Mouse (Mus musculus) C2C12 (cell line): Measurements from ENCODE around the gene Fam13c.
"Not testable (repeated sequence)": the region's sequence is repeated elsewhere in the genome, so short reads cannot be mapped to it uniquely, and the experiment has no call there.

Experiments used
- CTCF ChIP-seq: IDR thresholded peaks from one replicate; pipeline ENCODE4 v1.5.1; 2011; ENCODE audit not compliant: control insufficient read depth, insufficient read depth, insufficient read length
- MAX ChIP-seq: IDR thresholded peaks from one replicate; pipeline ENCODE4 v1.6.1; 2011; ENCODE audit warnings: mild to moderate bottlenecking, control low read depth
- MYOD1 ChIP-seq: IDR thresholded peaks from one replicate; pipeline ENCODE4 v1.6.1; 2011; ENCODE audit warnings: low read depth; ENCODE audit not compliant: control insufficient read depth, insufficient read length
- MYOG ChIP-seq: IDR thresholded peaks from one replicate; pipeline ENCODE4 v1.6.1; 2011; ENCODE audit not compliant: control insufficient read depth, insufficient read length; ENCODE audit errors: extremely low read depth
- USF1 ChIP-seq: IDR thresholded peaks from one replicate; pipeline ENCODE4 v1.6.1; 2011; ENCODE audit warnings: low read depth, mild to moderate bottlenecking, control low read depth, moderate library complexity

DNA sequence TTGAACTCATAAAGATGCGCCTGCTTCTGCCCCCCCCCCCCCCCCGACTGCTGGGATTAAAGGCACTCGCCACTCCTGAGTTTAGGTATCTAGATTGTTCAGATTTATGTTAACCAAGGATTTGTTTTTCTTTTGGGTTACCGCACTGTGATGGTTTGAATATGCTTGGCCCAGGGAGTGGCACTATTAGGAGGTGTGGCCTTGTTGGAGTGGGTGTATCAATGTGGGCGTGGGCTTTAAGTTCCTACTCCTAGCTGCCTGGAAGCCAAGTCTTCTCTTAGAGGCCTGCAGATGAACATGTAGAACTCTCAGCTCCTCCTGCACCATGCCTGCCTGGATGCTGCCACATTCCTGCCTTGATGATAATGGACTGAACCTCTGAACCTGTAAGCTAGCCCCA is 6.5 kb upstream of the Fam13c start:
- not testable (repeated sequence) for TF ChIP-seq CTCF, MYOD1, USF1, MYOG, MAX
